Mouse (Mus musculus) small intestine, adult 2 months (tissue): ENCODE measurements around the gene N4bp2l1. TPM values are rescaled to one million over a fixed set of nuclear protein-coding genes. Genes with fewer than 3 reads are reported as not detected.

Experiments
- H3K27ac ChIP-seq: fragments of 200-500 bp; 2 replicates; pipeline ENCODE4 v1.5.1; 2012; ENCODE audit warnings: low read depth, low read length, control low read depth, inconsistent platforms; ENCODE audit not compliant: insufficient read depth
- H3K27me3 ChIP-seq: fragments of 200-500 bp; 2 replicates; pipeline ENCODE4 v1.6.1; 2012; ENCODE audit warnings: mild to moderate bottlenecking, moderate library complexity, low read length, inconsistent platforms; ENCODE audit not compliant: control insufficient read depth, insufficient read depth
- H3K36me3 ChIP-seq: fragments of 200-500 bp; 2 replicates; pipeline ENCODE4 v1.6.1; 2012; ENCODE audit warnings: mild to moderate bottlenecking, low read length, control low read depth, inconsistent platforms; ENCODE audit not compliant: control insufficient read depth, insufficient read depth
- H3K4me1 ChIP-seq: fragments of 200-500 bp; 2 replicates; pipeline ENCODE4 v1.6.1; 2012; ENCODE audit warnings: low read length, inconsistent platforms, mixed read lengths; ENCODE audit not compliant: control insufficient read depth, insufficient read depth, insufficient read length
- H3K4me3 ChIP-seq: fragments of 200-500 bp; 2 replicates; pipeline ENCODE4 v1.5.1; 2012; ENCODE audit warnings: low read depth, mild to moderate bottlenecking, control low read depth, inconsistent platforms, low read length, moderate library complexity
- CTCF ChIP-seq: fragments of 200-500 bp; IDR thresholded peaks from 2 replicates; pipeline ENCODE4 v1.5.1; 2012; ENCODE audit warnings: low read depth, mild to moderate bottlenecking, control low read depth, inconsistent platforms, low read length, moderate library complexity, mixed read lengths; ENCODE audit not compliant: insufficient replicate concordance, insufficient read length; ENCODE audit errors: extremely low read depth
- POLR2A ChIP-seq: fragments of 200-500 bp; IDR thresholded peaks from 2 replicates; pipeline ENCODE4 v1.6.1; 2012; ENCODE audit warnings: low read depth, mild to moderate bottlenecking, control low read depth, inconsistent platforms, low read length, moderate library complexity
- WGBS: fragments of 180-500 bp; shearing (Covaris S2); methylation state at CpG from one replicate; pipeline ENCODE4 v1.1.7; 2018; 5-methylcytosine and 5-hydroxymethylcytosine counted together
- polyA plus RNA-seq: library from polyadenylated mRNA; depleted of rRNA; stranded (reverse); fragments of >200 nt; gene quantifications from 2 replicates; pipeline ENCODE4 v1.2.3, GENCODE M21; 2012

The N4bp2l1 gene
- polyA plus RNA-seq, 1 experiment, result 7.6 TPM

DNA sequence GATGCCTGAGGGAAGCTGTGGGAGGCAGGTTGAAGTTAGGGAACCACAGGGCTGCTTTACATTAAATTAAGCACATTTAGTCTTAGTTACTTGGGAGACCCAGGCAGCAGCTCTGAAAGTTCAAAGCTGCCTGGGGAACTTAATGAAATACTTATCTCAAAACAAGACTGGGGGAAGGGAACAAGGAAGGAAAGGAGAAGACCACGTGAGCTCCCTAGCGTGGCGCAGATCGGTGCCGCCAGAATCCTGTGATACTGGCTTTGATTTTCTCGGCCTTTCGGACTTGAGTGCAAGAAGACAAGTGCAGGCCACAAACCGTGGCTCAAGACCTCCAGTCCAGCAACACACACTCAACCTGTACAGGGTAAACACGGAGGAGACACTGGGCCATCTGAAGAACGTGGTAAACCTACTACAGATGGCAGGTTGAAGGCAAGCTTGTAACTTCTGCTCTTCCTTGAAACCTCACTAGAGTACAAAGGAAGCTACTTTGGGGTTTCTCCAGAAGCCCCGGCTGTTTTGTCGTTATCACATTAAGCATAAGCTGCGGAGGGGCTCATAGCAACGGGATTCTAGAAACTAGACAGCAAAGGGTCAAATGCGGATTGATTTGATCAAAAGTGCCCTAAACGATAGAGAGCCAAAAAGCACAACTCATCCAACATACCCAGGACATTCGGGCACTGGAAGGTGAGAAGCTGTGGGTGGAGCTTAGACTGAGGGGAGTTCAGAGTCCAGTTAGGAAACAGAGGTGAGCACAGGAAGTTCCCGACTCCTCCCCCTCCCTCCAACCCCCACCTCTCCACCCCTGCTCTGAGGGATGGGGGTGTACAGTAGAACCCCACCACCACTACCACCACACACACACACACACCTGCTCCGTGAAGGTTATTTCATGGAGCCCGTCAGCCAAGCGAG is 1.5 kb upstream of the N4bp2l1 start:
- no peak for TF ChIP-seq CTCF
- no peak for TF ChIP-seq POLR2A
- Histone ChIP-seq H3K27ac (peak overlapping the region; percentile 83), H3K4me3 (peak overlapping the region; percentile 55), H3K36me3 (no peaks in the 10 kb centered on the region), H3K4me1 (peaks cover 12% of the 10 kb centered on the region), H3K27me3 (no peaks in the 10 kb centered on the region)
- 27% methylated on average over 21 of the region's 21 CpGs for WGBS

- Histone ChIP-seq H3K27ac (peak overlapping the region; percentile 50; the same call in 1 of the 2 replicates), H3K4me1 (peaks cover 17% of the 10 kb centered on the region), H3K36me3 (no peaks in the 10 kb centered on the region), H3K4me3 (no peak overlapping the region), H3K27me3 (no peaks in the 10 kb centered on the region)
- WGBS, result 28% methylated on average over 11 of the region's 11 CpGs
- TF ChIP-seq POLR2A, result no peak
- TF ChIP-seq CTCF, result no peak
Measured at GRCm38 (mm10) chr5:150595366-150596016, 1.5 kb downstream of the N4bp2l1 start.

DNA sequence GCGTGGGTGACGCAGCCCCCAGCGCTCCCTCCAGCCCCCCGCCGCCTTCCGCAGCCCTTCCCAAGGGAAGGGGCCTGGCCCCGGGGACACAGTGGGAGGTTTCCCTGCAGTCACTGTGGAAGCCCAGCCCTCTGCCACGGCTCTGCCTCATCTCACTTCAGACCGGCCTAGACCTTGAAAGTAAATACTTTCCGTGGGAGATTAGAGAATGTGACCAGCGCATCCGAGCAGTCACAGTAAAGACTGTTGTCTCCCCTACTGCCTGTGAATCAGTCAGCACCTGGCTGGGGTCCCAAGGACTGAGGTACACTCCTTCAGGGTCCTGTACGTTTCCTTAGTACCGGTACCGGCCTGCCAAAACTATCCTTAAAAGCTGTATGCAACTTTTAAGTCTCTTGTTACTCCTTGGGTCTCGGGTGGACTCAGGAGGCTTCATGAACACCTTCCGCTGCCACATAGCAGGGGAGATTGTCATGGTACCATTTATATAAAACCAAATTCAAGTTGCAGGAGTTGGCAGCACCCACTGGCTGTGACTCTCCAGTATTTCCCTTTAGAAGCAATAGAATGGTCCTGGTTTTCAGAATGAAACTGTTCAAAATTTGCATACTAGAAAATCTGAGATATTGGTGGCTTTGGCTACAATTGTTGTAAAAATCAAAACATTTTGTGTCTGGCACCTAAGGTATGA is 2.2 kb downstream of the N4bp2l1 start:
- Histone ChIP-seq H3K4me1 (peaks cover 20% of the 10 kb centered on the region), H3K4me3 (peak overlapping the region; percentile 96), H3K36me3 (no peaks in the 10 kb centered on the region), H3K27me3 (no peaks in the 10 kb centered on the region), H3K27ac (peak overlapping the region; percentile 22)
- TF ChIP-seq POLR2A (no peak), CTCF (no peak)
- 11% methylated on average over 17 of the region's 17 CpGs for WGBS

- under 1% methylated on average over 101 of the region's 102 CpGs for WGBS
- peaks cover 24% of the 10 kb centered on the region for H3K4me1 ChIP-seq
- no peaks in the 10 kb centered on the region for H3K36me3 ChIP-seq
- peak; percentile 32 for TF ChIP-seq POLR2A
- TF ChIP-seq CTCF, result no peak
- H3K4me3 ChIP-seq, result peak overlapping the region; percentile 96
- peak overlapping the region; percentile 72 for H3K27ac ChIP-seq
- no peaks in the 10 kb centered on the region for H3K27me3 ChIP-seq
Measured at GRCm38 (mm10) chr5:150593756-150594648, 3.0 kb downstream of the N4bp2l1 start.

DNA sequence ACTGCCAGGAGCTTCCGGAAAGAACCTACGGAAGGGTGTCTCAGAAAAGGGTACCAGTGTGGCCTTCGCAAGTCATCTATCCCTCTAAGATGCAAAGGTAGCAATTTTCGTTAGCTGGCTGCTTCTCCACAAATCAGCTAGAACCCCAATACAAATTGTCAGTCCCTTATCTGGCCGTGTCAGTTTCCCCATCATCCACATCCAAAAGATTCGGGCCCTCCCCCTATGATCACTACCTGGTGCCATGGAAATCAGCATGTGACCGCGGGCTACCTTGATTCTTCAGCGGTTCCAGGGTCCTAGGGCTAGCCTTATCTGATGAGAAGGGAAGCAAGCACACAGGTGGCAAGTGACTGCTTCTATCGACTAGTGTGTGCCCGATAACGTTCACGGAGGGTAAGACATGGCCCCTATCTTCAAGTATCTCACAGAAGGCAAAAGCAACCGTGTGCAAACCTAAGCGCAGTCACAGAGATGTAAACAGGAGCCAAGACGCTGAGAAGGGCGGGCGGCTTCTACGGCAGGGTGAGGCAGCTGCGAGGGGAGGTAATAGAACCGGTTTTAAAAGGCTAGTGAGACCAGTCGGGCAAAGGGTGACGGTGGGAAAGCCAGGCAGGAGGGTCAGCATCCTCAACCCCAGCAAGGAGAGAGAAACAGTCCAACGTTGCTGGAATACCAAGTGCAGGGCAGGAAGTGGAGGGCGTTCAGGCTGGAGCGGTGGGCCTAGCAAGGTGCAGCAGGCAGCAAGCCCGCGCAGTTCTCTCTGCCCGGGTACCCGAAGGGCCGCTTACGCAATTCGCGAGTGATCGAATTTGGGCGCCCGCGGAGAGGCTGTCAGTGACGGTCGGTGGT is 3.9 kb downstream of the N4bp2l1 start:
- no peak for TF ChIP-seq CTCF
- TF ChIP-seq POLR2A, result no peak
- H3K36me3 ChIP-seq, result no peaks in the 10 kb centered on the region
- H3K27me3 ChIP-seq, result no peaks in the 10 kb centered on the region
- 4% methylated on average over 40 of the region's 40 CpGs for WGBS
- H3K27ac ChIP-seq, result peak overlapping the region; percentile 72
- peaks cover 17% of the 10 kb centered on the region for H3K4me1 ChIP-seq
- peak overlapping the region; percentile 96 for H3K4me3 ChIP-seq

GRCm38 (mm10) chr5:150592186-150592903 is 4.6 kb downstream of the N4bp2l1 start:
- Histone ChIP-seq H3K27ac (peak overlapping the region; percentile 72), H3K4me1 (peaks cover 17% of the 10 kb centered on the region), H3K36me3 (no peaks in the 10 kb centered on the region), H3K4me3 (peak overlapping the region; percentile 96), H3K27me3 (no peaks in the 10 kb centered on the region)
- TF ChIP-seq CTCF (no peak), POLR2A (no peak)
- WGBS, result 41% methylated on average over 13 of the region's 13 CpGs
